Mouse (Mus musculus) E14TG2a.4 (cell line): Measurements from ENCODE around the gene Pcsk6.

Source experiments
- CTCF ChIP-seq: conservative IDR thresholded peaks from 2 replicates; pipeline ENCODE4 v1.5.1; 2014; ENCODE audit warnings: low read length
- NANOG ChIP-seq: IDR thresholded peaks from 2 replicates; pipeline ENCODE4 v1.6.1; 2014; ENCODE audit warnings: borderline replicate concordance, low read length, mixed read lengths

- no peak for TF ChIP-seq CTCF
- TF ChIP-seq NANOG = no peak
Measured at GRCm38 (mm10) chr7:66053946-66054483, 192.5 kb downstream of the Pcsk6 start.
